Mouse (Mus musculus) T-helper 1 cell (primary cell): ENCODE measurements around the gene Bag1.
"Not testable (repeated sequence)": the region's sequence is repeated elsewhere in the genome, so short reads cannot be mapped to it uniquely, and the experiment has no call there.

ENCODE experiments used
- in situ Hi-C: fragments of 300-600 bp; cut with MboI, MseI; formaldehyde crosslinking; loops from one replicate; pipeline ENCODE4 v1.15.1; 2025; ENCODE audit warnings: high pct_unique_total_duplicates

The Bag1 gene

GRCm38 (mm10) chr4:40938793-40939192 lies 9.3 kb downstream of the Bag1 start:
- in situ Hi-C loops = no loop called here

- in situ Hi-C loops = no loop called here
Observed at GRCm38 (mm10) chr4:40936175-40936839, 11.8 kb downstream of the Bag1 start.

DNA sequence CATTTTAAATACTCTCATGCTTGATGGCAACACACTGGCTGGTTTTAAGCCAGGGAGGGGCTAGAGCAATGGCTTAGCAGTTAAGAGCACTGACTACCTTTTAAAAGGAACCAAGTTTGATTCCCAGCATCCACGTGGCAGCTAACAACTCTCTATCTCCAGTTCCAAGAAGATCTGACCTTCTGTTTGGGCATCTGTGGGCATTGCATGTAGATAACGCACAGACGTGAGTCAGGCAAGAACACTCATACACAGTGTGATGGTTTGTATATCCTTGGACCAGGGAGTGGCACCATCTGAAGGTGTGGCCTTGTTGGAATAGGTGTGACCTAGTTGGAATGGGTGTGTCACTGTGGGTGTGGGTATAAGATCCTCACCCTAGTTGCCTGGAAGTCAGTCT lies 13.7 kb downstream of the Bag1 start:
- in situ Hi-C loops = not testable (repeated sequence)

- in situ Hi-C loops = no loop called here
Observed at GRCm38 (mm10) chr4:40933694-40934093, 14.4 kb downstream of the Bag1 start.

DNA sequence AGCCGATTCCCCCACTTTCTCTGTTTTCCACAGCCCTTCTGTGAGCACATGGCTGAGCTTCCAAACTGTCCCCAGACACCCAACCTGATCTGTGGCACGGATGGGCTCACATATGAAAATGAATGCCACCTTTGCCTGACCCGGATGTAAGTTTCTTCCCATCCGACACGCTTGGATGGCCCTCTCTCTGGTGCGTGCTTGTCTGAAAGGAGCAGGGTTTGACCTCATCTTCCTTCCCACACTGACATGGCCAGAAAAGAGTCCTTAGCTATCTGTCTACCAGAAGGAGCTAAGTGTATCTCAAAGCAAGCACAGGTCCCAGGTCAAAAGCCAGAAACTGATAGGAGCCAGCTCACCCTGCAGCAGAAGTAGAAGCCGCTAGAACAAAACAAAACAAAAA lies 19.0 kb downstream of the Bag1 start:
- in situ Hi-C loops = no loop called here

DNA sequence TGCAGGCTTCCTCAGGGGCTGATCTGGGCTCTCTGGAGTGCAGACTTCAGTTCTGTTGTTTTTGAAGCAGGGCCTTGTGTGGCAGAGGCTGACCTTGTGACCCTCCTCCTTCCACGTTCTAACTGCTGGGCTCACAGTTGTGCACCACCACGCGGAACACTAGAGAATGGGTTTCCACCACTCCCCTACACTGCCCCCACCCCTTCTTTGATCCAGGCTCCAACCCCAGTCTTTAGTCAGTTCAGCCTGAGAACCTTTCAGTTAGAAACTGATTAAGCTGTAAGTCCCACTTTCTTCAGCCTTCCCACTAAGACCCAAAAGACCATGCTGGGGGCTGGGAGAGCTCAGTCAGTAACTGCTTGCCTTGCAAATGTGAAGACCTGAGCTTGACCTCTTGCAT lies 22.5 kb downstream of the Bag1 start:
- in situ Hi-C loops = no loop called here

GRCm38 (mm10) chr4:40923087-40923651 lies 24.9 kb downstream of the Bag1 start:
- in situ Hi-C loops = no loop called here

DNA sequence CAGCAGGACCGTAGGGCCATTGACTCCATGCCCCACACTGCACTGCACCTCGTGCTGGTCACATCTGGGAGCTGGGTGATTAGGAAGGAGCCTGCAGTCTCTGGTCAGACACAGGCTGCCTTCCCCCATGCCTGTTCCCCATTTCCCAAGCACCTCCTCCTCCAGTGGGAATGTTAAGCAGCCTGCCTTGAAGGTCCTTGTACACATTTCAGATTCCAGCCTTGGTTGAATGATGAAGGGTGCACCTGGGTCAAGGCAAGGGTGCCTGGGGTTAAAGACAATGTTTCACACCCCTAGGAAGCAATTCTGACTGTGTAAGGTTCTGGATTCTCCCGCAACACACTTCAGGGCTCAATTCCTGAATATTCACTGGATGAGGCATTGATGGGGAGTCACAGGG lies 26.8 kb downstream of the Bag1 start:
- in situ Hi-C loops = no loop called here

DNA sequence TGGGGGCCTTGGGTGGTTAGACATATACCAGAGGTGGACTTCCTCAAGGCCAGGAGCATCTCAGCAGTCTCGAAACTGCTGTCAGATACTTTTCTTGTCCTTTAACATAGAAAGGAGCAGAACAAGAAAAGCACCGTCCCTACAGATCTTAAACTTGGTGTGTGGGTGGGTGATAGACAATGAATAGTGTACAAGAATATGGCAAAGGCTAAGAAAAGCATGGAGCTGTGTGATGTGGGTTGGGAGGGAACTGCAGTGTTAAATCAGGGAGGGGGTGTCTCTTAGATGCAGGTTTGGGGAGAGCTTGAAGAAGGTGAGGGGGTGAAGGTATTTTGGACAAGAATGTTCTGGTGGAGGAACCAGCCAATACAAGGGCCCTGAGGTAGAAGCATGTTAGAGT lies 27.5 kb downstream of the Bag1 start:
- in situ Hi-C loops = no loop called here

- in situ Hi-C loops = no loop called here
Observed at GRCm38 (mm10) chr4:40919785-40920184, 28.3 kb downstream of the Bag1 start, which contains the start of gene Spink4. Gene Spink4, plus strand, starts transcription at chr4:40920052.

DNA sequence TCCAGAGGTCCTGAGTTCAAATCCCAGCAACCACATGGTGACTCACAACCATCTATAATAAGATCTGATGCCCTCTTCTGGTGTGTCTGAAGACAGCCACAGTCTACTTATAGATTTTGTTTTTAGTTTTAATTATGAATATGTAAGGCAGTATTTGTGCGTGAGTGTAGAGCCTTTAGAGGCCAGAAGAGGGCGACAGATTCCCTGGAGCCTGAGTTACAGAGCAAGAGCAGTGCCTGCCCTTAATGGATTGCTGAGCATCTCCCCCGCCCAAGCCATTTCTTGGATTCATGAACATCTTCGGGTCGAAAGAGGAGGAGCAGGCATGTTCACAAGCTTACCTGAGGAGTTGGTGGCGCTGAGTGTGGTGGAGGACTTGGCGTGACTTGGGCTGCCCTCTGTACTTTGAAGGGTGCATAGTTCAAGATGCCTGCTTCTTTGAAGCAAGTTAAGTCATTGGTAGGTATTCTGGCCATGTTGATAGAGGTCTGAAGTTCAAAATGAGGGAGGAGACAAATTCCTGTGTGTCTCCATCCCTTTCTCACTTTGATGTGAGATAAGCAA lies 31.4 kb downstream of the Bag1 start:
- in situ Hi-C loops = no loop called here

DNA sequence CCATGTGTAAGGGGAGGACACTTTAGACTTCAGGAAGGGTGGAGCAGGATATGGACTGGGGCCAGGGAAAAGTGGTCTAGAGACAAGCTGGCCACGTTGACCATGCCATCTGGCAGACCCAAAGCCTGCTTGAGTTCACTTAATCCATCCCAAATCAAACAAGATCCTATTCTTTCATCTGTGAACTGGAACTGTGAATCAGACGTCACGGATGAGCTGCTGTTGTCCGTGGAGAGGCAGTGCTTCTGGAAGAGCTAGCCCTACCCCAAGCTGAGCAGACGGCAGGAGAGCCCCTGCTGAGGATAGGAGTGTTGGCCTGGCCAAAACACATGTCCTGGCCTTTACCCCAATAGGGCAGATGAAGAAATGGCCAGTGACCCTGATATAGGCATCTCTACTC lies 32.1 kb downstream of the Bag1 start:
- in situ Hi-C loops = no loop called here

- in situ Hi-C loops = no loop called here
Observed at GRCm38 (mm10) chr4:40914287-40914867, 33.7 kb downstream of the Bag1 start.

GRCm38 (mm10) chr4:40908261-40908969 lies 39.7 kb downstream of the Bag1 start:
- in situ Hi-C loops = loop anchor here (5.0 kb wide), 2 partner anchors 41 to 136 kb away; no protein-coding TSS in a partner anchor

DNA sequence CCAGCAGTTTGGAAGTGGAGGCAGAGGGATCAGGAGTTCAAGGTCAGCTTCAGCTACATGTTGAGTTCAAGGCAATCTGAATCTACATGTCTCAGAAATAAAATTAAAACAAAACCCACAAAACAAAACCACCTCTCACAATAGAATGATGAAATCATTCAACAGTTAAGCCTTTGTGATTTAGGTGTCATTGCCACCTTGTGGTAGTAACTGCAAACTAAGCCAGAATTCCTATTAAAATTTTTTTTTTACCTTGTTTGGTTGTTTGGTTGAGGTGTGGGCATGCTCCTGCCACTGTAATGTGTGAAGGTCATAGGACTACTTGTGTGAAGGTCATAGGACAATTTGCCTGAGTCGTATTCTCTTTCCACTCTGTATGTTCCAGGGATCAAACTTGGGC lies 41.8 kb downstream of the Bag1 start:
- in situ Hi-C loops = loop anchor here (5.0 kb wide), 2 partner anchors 39 to 134 kb away; no protein-coding TSS in a partner anchor

- in situ Hi-C loops = no loop called here
Observed at GRCm38 (mm10) chr4:40900612-40901011, 47.5 kb downstream of the Bag1 start.

DNA sequence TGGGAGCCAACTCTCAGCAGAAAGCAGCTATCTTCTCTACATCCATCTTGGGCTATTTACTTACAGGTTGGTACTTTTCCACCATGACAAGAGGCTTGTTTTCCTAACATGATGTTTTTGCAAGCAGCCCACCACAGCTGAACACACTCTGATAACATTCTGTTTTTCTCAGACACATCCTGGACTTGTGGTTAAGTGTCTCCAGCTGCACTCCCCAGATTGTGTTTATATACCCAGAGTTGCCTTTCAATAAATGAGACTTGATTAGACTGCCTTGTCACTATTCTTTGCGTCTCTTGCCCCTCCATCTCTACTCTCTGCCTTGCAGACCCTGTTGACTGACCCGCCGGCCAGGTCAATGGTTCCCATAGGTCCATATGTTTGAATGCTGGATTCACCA lies 48.0 kb downstream of the Bag1 start:
- in situ Hi-C loops = no loop called here

- in situ Hi-C loops = no loop called here
Observed at GRCm38 (mm10) chr4:40899264-40899663, 48.8 kb downstream of the Bag1 start.

GRCm38 (mm10) chr4:40898476-40899044 lies 49.5 kb downstream of the Bag1 start:
- in situ Hi-C loops = no loop called here

DNA sequence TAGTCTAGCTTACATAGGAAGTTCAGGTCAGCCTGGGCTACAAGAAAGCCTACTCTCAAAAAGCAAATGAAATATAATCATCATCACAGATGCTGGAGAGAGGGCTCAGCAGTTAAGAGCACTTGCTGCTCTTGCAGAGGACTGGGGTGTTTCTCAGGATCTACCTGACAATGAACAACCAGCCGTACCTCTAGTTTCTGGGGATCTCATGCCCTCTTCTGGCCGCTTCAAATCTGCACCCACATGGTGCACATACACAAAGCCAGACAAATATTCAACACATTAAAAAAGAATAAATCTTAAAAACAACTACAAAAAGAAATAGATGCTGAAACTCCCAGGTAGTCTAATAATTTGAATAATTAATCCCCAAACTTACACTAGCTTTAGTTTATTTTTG lies 52.4 kb downstream of the Bag1 start:
- in situ Hi-C loops = no loop called here

DNA sequence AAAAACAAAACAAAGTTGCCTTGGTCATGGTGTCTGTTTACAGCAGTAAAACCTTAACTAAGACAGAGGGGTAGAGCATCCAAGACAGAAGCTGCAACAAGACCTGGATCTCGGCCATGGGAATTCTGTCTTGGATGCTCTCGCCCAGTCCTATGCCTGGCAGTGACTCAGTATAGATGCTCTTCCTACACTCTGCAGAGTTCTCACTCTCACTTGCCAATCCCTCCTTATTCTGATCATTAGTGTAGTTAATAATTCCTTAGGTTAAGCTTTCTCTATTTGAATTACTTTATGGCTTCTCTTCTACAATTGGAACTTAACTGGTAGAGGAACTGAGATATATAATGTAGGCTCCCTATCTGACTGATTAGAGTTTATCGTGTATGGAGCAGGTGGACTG lies 53.0 kb downstream of the Bag1 start:
- in situ Hi-C loops = no loop called here

DNA sequence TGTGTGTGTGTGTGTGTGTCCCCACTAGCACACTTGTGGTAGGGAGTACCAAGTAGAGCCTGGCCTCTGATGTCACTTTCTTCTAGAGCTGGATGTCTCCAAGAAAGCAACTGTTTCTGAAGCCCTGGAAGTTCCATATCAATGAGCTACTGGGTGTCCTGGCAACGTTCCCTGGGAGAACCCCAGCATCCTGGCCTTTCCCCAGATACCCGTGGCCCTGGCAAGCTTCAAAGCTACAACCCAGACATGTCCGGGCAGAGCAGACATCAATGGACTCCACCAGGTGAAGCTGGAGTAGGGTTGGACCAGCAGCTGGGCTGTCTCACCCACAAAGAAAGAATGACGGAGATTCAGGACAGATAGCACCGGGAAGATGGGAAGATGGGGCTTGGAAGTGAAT lies 56.9 kb downstream of the Bag1 start:
- in situ Hi-C loops = no loop called here
